Mouse (Mus musculus) right cerebral cortex, postnatal 10 days (tissue): ENCODE measurements at regions not wholly inside any gene's neighbourhood (a gene's known extent, or its start where the extent isn't known, plus 50 kb on each side); places are given as distances from the start of the nearest gene placed in this dataset.
"Not testable (repeated sequence)": the region's sequence is repeated elsewhere in the genome, so short reads cannot be mapped to it uniquely, and the experiment has no call there.

Experiments
- DNase-seq, 2 experiments: peaks; one replicate each; pipeline ENCODE4 v3.0.0; 2021; ENCODE audit warnings: low spot score in 2 of 2

DNA sequence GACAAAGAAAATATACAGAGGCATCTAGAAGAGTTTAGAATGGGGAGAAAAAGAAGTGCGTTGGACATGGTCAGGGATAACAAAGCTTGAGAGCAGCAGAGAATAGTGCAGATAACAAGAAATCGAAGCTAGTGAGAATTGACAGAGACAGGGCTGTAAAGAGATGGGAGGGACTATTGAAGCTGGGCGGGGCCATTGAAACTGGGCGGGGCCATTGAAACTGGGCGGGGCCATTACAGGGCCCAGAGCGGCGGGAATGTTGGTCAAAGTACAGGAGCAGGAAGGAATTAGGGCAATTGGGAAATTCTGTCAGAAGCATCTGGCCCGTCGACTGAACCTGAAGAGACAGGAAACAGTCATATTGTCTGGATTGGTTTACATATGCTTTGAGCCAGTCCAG, 243.3 kb upstream of the Srek1ip1 start:
- DNase-seq, result no peak

DNA sequence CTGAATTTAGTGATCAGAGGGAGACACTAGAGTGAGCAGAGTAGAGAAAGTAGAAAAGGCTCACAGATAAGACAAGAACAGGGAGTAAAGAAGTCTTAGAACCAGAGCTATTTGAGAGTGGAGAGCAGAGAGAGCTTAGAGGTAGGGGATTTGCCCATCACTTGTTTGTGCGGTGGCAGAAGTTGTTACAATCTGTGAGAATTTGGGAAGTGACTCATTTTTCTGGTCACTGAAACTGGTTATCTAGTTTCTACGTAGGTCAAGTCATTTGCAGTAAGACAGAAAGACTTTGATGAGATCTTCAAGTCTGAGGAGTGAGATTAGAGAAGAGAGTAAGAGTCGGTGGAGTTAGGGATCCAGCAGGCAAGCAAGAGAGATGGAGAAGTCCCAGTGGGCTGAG, 239.0 kb upstream of the Srek1ip1 start:
- DNase-seq, result no peak

DNA sequence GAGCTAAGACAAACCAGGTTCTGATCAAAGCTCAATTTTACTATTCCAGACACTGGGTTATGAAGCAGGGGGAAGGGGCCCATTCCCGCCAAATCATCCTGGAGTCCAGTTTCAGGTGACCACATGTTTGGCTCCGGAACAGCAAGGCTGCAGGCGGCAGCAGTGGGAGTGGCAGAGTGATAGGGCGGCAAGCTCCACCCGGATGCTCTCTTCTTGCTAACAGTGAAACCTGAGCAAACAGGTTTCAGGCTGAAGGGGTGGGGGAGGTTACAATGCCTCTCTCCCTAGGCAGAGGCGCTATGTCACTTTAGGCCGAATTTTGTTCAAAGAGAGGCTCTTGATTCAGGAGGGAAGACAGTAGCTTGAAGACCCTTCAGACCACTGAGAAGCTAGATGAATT, 235.7 kb upstream of the Srek1ip1 start:
- not testable (repeated sequence) for DNase-seq

DNA sequence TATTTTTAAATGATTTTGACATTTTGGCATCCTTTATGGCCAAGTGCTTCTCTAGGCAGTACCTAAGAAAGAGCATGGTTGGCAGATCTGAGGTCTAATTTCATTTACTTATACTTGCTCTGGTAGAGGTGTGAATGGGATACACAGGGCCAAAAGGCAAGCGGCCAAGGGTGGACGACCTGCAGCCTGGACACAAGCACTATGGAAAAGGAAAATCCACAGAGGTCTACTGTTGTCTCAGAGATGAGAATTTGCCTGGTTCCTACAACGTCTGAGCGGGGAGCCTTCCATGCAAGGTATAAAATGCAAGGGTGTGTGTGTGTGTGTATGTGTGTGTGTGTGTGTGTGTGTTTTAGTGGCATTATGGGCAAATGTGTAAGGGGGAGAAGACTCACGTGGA, 232.4 kb upstream of the Srek1ip1 start:
- DNase-seq, result no peak

DNA sequence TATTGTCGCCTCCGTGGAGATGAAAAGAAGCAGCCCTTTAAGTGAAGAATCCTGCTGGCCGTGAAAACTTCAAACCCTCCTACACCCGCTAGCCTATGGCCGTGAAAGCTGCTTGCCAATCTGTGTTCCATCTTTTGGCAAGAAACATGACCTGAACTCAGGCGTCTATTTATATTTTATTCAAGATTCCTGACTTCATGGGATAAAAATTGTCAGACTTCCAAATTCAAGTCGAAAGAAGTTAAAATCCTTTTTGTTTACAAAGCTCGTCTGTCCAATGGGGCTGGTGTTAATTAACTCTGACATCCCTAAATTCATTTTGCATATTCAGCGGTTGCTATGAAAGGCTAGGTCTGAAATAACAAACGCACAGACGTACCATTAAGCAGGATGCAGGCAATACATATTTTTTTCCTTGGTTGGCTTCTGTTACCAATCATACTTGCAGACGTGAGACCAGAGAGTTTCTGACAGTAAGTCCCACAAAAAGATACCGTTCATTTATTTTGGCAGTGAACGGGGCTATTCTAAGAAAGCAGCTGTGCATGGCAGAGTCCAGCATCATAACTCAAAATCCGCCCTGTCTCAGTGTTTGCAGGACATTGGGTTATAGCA, 231.7 kb upstream of the Srek1ip1 start:
- no peak for DNase-seq

DNA sequence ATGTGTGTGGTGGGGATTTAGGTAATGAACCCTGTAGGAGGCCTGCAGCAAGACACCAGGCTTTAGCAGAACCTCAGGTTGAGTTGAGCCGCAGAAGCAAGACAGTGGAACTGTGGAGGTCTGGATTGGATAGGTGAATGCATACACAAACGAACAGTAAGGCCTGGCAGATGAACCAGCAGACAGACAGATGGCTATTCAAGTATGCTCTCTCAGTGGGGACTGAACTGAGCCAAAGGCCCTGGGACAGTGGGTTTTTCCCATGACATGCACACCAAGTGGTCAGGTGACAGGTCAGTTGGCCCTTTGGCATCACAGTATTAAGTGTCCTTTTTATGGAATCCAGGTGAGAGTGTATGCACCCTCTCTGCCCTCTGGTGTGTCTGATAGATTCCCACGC, 229.7 kb upstream of the Srek1ip1 start:
- no peak for DNase-seq

DNA sequence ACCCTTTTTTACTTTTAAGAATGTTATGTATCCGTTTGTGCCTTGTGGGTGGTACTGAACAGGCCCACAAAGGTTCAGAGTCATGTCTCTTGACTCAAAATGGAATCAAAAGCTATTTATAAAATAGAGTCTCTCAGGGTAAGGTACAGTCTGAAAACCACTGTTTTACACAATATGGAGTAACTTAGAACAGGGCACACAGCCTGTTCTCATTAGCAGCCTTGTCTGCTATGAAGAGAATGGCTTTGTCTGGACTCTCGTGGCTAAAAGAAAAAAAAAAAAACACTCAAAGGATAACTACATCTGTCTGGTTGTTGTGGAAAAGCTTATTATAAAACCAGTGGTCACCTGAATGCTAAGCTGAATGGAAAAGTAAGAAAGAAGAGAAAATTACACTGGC, 229.3 kb upstream of the Srek1ip1 start:
- no peak for DNase-seq

DNA sequence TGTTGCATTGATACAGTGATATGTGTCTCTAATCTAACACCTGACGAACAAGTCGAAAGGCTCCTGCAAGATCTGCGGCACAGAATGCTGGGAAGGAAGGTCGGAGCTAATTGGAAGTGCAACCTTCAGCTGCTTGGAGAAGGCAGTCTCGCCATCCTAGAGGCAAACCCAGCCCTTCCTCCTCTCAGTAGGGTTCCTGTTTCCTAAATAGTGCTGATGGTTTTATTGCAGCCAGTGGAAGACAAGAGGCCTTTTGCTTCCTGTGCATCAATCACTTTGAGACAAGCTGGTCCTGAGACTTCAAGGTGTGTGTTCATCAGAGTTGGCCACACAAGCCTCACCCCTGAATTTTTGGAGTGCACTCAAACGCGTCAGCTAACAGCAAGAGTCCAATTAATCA, 228.4 kb upstream of the Srek1ip1 start:
- no peak for DNase-seq

DNA sequence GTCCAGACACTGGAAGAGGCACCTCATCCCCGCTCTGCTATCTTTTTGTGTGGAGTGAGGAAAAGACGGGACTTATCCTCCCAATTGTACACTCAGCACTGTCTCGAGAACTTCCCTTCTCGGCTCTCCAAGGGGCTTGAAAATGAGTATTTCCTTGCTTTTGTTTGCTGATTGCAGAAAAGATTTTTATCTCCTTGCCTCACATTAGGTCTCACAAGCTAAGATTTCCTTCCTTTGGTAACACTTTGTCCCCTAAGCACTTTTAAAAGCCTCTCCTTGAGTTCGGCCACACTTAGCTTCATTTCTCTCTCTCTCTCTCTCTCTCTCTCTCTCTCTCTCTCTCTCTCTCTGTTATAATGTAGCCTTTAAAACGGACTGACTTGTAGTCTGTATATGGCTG, 222.5 kb upstream of the Srek1ip1 start:
- DNase-seq, result no peak

DNA sequence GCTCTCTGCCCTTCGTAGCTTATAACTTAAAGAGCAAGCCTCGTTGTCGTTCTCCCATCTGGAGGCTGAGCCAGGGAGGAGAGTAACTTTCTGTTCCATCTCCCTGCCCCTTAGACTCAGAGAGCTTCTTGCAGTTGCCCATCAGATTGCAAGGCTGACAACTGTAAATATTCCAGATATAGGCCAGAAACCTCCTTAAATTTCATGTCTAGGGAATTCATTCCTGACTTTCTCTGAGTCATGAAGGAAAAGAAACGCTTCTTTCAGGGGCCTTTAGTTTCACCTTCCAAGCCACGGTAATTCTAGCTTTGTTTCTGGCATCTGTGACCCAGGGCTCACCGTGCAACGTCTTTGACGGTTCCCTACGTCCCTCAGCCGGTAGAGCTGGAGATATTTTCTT, 220.0 kb upstream of the Srek1ip1 start:
- DNase-seq, result no peak

DNA sequence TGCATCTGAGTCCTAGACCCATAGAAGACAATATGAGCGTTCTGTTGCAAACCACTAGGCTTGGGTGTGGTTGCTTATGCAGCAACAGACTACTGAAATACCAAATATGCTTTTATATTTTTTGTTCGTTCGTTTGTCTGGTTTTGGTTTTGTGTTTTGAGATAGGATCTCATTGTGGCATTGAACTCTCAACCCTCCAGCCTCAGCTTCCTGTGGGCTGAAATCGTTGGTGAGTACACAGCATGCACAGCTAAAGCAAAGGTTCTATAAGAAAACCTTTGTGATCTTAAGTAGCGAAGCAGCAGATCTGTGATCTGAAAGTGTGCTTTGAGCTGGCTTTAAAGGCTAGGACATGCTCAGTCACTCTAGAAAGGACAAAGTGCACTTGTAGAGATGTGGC, 217.9 kb upstream of the Srek1ip1 start:
- DNase-seq, result no peak

DNA sequence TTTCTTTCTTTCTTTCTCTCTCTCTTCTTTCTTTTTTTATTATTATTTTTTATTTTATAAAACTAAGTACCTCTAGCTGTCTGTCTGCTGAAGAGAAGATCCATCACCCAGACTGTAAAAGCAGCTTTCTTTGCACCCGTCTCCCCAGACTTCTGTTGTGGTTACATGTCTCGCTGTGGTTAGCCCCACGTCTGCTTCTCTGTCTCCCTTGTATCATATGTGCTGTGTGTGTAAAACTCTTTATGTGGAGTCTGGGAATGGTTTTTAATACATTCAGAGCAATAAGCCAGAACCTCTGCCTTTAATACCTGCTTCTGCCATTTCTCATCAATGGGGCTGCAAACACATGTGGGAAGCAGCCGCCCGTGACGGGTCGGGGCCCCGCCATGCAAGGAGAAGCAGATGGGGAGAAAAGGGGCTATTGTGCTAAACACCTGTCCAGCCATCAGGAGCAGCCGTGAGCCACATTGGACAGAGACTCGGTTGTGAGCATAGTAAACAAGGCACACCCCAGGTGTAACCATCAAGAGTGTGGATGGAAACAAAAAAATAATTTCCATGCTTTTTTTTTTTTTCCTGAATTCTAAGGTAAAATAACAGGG, 216.0 kb upstream of the Srek1ip1 start:
- DNase-seq, result no peak

DNA sequence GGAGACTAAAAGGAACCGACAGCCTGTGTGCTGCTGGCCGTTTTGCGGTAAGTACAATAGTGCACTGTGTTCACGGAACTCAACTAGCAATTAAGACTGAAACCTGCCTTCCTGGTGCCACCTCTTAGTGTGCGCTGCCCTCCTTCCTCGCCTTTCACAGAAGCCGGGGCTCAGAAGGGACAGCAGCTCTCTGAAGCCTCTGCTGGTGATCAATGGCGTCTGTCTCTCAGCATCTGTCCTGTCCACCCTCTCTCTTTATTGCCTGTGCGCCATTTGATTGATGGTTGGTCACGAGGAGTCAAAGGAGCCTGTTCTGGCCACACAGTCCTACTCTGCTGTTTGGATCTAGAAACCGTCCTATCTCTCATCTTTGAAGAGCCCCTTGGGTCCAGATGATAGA, 214.4 kb upstream of the Srek1ip1 start:
- no peak for DNase-seq

DNA sequence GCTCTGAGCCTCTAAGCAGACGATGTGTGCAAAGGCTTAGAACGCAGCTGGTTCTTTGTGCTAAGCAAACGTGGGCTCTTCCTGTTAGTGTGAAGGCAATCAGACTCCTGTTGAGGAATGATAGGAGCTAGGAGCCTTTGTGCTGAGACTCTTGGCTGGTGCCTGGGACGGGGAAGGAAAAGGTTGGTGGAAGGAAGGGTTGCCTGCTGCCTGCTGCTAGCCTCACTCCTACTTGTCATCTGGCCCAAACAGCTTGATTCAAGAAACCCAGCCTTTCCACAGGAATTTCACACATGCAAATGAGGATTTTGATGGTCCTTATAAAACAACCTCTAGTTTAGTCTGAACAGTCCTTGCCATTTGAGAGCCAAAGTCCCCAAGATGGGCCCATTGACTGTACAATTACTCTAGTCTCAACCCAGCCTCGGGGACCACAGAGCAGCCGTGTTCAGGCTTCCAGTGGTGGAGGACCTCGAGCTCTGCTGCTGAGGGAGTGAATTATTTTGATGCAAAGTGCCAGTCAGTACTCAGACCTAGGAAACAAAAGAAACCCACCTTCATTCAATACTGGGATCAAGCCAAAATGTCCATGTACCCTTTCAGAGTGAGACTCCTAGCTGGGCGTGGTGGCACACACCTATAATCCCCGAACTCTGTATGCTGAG, 211.5 kb upstream of the Srek1ip1 start:
- peak in 1 of 2 experiments; percentile 27 for DNase-seq
